Mouse (Mus musculus) cerebellum, adult 11-12 months (tissue): ENCODE data around the gene Cltb.
A peak's percentile ranks its signal among the peaks of the same experiment; 100 is the strongest.

Source experiments
- DNase-seq: peaks from one replicate; pipeline ENCODE4 v3.0.0; 2022

Cltb gene

DNA sequence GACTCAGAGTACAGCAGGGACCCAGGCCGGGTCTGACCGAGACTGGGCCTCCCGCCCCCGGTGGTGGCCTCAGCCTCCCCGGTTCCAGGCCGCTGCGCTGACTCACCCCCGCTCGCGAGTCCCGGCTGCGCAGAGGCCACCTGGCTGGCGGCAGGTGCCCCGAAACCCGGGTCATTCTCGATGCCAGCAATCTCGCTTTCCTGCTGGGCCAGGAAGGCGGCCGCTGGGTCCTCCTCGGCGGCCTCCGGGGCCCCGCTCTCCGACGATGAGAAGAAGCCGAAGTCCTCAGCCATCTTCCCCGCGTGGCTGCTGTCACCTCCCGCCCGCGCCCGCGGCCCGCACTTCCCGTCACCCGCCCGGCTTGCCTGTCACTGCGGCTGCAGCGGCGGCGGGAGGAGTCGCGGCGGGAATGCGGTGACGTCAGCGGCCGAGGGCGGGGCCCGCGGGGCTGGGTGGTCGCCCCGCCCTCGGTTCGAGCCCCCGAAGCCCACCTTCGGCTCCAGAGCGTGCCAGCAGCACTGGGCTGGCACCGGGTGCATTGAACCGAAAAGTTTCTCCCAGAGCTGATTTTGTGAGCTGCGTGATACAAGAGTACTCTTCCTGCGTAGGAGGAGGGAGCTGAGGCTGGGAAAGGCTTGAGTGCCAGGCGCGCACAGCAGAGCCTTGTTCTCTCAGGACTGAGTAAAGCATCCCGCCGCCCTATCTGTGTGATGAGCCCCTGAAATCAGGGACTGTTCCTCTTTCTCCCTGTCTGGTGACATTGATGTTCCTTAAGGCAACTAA lies at the start of gene Cltb:
Gene Cltb, minus strand, starts transcription at position 373 of the 783 bp plus-strand sequence.
- DNase-seq, result peak; percentile 92

DNA sequence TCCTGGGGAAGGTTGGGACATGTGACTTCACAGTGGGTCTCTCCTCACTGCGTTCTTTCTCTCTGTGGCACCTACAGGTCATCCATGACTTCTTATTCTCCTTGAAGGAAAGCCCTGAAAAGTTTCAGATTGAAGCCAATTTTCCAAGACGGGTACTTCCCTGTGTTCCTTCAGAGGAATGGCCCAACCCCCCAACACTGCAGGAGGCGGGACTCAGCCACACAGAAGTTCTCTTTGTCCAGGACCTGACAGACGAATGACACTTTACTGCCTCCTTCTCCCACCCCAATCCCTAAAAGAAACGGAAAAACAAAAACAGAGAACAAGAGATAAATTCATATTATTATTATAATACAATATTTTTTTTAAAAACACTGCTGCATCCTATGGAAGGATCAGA lies 49.7 kb upstream of the Cltb start:
- DNase-seq, result no peak

DNA sequence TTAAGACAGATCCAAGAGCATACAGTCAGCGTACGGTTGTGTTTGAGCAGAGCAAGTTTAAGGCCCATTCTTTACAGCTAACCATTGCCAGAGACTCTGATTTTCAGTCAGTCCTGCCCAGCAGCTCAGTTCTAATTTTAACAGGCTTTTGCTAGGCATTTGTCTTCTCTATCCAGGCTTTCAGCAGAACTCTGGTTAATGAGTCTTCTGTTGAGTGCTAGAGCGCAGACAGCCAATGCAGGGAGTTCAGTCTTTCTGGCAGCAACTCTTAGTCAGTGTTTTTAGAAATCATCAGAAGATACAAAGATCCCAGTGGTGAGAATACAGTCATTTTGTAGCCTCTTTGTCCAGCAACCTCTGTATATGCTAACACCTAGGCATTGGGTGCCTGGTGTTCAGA lies 39.3 kb upstream of the Cltb start:
- DNase-seq, result no peak

DNA sequence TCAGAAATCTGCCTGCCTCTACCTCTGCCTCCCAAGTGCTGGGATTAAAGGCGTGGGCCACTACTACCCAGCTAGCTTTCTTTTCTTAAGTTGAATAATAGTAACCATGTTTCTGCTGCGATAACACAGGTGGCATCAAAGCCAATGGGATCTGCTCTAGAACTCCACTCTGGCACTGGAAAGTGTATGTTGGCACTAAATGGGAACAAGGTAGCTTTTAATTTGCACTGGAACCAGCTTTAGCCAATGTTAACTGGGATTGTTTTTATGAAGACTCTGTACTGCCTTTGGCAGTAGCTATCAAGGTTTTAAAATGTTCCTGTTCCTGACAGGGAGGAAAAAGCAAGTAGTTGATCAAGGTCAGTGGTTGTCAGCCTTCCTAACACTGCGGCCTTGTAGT lies 23.9 kb upstream of the Cltb start:
- no peak for DNase-seq

DNA sequence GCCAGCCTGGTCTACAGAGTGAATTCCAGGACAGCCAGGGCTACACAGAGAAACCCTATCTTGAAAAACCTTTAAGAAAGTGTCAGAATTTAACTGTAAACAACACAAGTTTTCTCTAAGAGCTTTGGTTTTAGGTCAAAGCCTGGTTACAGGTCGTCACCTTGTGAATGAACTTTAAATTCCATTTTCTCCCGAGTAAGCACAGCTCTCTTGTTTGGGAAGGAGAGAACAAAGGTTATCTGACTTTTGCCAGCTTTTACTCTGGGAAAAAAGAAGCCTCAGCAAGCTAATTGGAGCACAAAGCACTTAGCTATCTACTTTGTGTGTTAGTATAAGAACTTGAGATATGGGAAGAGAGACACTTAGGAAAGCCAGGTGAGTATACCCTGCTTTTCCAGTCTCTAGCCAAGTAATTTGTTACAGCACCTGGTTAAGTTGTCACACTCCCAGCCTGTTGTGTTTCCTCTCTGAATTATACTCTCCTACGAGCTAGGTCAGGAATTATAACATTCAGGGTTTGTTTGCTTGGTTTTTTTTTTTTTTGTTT lies 21.7 kb upstream of the Cltb start:
- no peak for DNase-seq

DNA sequence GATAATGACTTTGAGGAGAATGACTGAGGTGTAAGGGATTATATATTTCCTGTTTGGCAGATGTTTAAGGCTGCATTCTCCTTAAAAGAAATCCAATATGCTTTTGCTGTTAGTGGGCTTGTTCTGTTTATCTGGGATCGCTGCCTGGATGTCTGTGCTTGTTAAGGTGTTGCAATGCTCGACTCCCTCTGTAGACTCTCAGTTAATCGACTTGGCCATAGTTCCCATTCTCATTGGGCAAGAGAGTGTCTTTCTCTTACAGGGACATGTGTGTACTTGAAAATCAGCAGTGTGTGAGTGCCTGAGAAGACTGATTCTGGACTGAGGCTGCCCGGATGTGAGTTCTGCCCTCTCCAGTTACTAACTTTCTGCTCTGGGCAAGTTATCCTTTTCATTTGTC lies 18.0 kb upstream of the Cltb start:
- DNase-seq, result no peak

DNA sequence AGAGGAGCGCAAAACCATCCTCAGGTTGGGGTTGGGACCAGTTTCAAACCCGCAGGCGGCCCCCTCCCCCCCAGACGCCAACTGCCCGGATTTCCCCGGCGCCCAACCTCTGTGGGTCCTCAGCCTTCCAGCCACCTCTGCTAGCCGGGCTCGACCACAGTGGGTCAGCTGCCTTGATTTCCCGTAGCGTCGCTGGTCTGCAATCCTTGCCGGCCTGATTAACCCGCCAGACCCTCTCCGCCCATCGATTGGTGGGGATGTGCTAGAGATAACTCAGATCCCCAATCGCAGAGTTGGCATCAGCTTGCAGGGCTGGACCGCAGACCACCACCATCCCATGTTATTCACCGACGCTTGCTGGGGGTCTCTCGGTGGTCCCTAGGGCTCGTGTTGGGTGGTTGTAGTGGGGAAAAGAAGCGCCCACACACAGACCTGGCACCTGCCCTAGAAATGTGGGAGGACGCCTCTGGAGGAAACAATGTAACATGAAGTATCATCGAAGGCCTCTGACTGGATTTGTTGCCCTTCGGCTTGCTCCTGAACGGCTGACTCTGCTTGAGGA lies 10.9 kb upstream of the Cltb start:
- peak; percentile 66 for DNase-seq

DNA sequence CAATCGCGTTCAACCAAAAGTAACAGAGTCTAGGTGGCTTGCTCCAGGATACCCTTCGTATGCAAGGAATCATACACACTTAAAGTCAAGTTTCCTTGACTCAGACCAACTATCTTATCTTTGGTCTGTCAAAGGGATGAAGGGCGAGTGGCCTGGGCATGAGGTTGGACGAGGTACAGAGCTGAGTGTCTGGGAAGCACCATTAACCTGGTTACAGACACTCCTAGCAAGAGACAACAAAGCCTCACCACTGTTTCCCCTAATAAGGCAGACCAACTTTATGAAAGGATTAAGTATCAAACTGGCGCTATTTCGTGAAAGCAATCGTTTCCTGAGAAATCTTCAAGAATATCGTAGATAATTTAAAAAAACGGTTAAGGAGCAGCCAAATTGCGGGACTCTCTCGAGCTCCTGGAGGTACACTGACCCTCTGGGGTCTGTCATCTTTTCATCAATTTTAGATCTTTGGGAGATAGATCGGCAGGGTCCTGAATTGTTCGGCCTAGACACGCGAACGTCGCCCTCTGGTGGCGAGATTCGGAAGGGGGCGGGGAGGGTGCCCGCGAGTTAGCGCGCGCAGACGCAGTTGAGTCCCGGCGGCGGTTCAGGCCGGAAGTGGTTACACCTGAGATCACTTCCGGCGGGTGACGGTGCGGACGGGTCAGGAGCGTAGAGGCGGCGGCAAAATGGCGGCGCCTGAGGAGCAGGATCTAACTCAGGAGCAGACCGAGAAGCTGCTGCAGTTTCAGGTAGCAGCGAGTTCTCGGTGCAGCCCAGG lies 10.2 kb upstream of the Cltb start, which contains the start of gene Faf2:
Gene Faf2, plus strand, starts transcription at position 630 of the 778 bp plus-strand sequence.
- DNase-seq, result peak; percentile 96

DNA sequence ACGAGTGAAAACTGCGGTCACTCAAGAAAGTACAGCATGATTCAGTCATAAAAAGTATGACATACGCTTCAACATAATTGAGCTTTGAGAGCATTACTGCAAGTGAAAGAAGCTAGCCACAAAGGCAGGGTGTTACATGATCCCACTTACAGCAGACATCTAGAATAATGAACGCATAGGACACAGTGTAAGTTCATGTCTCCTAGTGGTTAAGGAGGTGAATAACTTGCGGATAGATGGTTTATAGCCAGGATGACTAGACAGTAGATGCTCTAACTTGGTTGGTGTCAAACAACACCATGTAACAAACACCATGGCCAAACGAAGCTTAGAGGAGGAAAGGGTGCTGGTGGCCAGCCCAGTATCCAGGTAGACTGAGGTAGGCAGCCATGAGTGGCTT lies 5.9 kb upstream of the Cltb start:
- DNase-seq, result no peak

DNA sequence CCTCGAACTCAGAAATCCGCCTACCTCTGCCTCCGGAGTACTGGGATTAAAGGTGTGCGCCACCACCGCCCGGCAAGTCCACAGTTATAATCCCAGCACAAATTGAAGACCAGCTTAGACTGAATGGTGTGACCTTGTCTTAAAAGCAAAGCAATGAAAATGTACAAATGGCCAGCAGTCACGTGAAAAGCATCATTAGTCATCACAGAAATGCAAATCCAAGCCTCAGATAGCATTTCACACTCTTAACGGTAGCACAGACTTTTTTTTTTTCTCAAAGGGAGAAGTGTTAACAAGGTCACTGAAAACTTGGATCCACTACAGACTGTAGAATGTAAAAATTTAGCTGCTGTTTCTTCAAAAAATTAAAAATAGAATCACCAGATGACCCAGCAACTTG lies 5.2 kb upstream of the Cltb start:
- peak; percentile 10 for DNase-seq

DNA sequence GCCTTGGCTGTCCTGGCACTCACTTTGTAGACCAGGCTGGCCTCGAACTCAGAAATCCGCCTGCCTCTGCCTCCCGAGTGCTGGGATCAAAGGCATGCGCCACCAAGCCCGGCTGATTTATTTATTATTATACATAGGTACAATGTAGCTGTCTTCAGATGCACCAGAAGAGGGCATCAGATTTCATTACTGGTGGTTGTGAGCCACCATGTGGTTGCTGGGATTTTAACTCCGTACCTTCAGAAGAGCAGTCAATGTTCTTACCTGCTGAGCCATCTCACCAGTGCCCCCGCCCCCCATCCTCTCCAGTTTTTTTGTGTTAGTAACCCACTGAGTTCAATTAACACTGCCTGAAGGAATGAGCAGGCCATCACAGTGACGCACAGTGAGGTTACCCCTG lies 2.0 kb upstream of the Cltb start:
- DNase-seq, result peak; percentile 36

DNA sequence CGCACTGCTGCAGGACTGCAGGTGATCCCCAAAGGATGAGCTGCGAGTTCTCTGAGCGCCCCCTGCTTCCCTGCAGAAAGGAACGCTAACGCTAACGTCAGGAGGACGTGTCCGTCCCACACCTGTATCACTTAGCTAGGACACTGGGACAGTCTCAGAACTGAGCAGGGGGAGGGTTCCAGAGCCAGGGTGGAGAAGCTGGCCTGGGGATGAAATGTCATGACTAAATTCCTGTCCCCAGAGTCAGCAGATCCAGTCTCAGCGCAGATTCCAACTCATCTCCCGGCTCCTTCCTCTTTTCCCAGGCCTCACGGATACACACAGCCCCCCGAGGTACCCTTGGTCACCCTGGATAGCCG lies 552 bp downstream of the Cltb start:
- no peak for DNase-seq

DNA sequence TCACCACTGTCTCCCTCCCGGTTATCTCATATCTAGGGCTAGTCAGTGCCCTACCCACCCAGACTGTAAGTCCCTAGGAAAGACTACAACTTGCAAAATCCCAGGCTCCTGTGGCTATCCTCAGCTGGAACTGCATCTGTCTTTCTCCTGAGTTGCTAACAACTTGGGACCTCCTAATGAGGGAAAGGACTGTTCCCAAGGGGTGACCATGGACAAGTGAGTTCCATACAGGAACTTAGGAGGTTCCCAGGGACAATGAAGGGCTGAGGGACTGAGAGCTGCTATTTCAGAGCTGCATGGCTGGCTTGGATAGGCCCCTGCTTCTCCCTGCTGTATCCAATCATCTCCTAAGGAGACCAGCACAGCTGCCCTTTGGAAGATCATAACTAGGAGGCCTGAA lies 1.8 kb downstream of the Cltb start:
- peak; percentile 32 for DNase-seq

DNA sequence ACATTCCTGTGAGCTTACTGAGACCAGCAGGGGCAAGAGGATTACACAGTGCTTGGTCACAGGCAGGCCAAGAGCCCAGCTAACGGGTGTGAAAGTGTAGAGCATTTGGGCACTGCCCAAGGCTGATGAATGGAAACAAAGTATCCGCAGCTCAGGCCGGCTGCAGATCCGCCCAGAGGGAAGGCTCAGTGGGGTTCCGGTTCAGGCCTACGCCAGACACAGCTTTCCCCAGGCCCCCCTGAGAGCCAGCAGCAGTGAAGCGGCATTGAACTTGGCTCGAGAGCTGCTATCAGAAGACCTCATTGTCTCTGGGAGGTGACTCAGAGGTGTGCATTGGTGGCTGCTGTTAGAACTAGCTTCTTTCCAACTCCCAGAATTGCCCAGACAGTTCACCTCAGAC lies 2.5 kb downstream of the Cltb start:
- peak; percentile 74 for DNase-seq

DNA sequence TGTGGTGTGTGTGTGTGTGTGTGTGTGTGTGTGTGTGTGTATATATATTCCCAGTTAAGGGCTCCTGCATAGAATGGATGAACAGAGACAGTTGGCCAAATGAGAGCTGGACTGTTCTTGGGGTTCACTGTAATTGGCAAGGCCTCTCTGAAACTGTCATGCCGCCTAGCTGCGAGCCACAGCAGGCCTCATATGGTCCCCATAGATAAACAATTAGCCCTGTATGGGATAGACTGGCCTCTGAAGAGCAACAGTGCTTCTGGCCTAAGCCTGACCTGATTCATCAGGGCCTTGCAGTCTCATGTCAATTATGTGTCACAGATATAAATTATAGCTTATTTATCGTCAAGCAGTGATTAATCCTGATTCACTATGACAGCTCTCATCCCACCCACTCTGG lies 3.1 kb downstream of the Cltb start:
- DNase-seq, result peak; percentile 14

DNA sequence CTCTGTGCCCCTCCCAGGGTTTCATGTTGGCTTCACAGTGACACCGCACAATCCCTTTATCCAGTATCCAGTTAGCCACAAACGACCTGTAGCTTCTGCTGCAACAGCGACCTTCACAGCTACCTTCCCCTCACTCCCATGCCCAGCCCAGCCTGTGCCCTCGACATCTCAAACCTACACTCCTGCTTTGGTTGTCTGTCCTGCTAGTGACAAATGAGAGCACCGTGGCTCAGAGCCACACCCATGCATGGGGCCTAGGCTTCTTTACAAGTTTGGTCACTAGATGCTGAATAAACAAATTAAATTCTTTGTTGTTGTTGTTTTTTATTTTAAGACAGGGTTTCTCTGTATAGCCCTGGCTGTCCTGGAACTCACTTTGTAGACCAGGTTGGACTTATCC lies 3.9 kb downstream of the Cltb start:
- DNase-seq, result peak; percentile 24

DNA sequence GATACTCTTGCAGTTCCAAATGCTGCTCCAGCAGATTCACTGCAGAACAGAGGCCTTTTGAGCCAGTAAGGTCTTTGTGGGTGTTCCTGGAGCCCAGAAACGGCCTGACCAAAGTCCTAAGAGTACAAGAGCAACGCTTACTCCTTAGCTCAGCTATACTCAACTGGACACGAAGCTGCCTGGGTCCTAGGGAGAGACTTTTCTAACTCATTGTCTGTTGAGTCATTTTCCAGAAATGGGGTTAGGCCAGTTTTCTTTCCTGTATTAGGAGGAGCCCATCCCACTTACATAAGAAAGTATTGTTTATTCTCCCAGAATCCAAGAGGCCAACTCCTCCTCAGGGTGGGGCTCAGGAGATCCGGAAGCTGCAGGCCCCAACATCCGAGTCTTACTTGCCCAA lies 5.7 kb downstream of the Cltb start:
- no peak for DNase-seq

DNA sequence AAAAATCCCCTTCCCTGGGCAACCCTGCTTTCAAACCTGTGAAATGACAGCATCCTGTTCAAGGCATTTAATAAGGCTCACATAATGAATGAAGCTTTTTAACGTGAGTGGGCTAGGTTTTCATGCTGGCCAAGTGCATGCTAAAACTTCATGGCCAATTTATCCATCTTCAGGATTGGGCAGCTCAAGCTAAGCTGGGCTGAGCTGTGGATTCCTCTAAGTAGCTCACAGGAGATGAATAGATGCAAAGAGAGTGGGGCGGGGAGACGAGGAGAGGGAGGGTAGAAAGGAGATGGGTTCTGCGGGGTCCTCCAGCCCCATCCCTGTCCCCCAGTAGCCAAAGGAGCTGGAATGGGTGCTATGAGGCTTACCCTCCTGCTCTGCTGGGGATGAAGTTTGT lies 6.9 kb downstream of the Cltb start:
- peak; percentile 6 for DNase-seq

DNA sequence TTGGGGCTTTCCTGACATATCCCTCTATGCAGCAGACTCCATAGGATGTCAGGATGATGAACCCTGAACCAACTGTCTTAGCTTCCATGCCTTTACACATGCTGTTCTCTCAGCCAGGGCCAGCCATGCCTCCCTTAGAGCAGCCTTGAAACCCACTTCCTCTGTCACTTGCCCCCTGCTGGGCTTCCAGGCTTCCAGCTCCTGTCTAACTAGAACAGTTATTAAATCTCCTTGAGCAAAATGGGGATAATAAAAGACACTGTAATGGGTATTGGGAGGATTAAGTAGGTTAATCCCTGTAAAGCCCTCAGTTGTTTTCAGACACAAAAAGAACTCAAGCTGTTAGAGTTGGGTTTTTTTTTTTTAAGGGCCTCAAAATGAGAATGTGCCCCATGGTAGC lies 7.6 kb downstream of the Cltb start:
- DNase-seq, result peak; percentile 22

DNA sequence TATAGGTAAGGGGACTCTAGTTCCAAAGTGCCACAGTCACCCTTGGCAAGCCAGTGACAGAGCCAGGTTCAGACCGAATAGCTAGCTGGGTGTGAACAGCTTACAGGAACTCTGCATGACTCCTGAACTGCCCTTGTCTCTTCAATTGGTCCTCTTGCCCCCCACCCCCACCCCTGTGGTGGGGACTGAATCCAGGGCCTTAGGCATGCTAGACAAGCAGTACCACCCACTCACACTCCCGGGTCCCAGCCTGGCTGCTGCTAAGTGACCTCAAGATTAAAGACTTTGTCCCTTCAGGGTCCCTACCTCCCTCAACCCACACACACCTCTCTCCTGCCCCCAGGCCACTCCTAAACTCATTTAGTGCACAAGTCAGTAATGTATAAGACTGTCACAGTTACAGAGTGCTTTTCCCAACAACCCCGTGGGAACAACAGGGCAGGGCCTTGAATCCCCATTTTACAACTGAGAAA lies 8.5 kb downstream of the Cltb start:
- DNase-seq, result no peak

DNA sequence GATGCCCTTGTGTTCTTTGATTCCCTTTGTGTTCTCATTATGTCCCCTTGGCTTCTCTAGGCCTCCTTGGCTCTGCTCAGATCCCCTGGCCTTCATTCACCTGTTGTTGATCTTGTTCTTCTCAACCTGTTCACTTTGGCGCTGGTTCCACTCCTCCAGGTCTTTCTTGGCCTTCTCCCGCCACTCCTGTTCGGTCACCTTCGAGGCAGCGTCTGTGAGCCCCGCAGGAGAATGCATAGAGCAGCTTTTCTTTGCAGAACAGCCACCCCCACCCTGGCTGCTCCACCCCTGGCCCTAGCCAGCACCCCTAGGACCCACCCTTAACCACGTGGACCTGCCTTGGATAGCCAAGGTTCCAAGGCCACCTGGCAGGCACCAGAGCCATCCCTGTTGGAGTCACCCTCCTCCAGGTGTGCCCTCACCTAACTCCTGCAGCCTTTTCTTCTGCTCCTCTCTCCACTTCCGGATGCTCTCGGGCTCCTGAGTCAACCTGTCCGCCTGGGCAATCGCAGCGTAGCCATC lies 12.5 kb downstream of the Cltb start:
- peak; percentile 64 for DNase-seq

DNA sequence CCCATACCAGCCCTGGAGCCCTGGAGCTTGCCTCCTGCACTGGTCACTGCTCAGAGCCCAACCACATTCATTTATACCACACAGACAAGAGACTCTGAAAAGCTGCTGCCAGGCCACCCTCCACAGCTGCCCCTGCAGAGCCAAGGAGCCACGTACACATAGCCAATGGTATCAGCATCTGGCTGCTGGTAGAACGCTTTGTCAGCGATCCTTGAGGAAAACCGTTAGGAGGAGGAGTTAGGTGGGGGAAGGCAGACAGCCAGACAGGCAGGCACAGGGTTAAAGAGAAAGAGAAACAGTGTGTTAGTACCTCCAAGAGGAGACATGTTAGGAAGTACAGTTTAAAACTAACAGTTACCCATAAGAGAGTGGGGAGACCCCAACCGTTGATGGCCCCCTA lies 14.3 kb downstream of the Cltb start:
- DNase-seq, result no peak

DNA sequence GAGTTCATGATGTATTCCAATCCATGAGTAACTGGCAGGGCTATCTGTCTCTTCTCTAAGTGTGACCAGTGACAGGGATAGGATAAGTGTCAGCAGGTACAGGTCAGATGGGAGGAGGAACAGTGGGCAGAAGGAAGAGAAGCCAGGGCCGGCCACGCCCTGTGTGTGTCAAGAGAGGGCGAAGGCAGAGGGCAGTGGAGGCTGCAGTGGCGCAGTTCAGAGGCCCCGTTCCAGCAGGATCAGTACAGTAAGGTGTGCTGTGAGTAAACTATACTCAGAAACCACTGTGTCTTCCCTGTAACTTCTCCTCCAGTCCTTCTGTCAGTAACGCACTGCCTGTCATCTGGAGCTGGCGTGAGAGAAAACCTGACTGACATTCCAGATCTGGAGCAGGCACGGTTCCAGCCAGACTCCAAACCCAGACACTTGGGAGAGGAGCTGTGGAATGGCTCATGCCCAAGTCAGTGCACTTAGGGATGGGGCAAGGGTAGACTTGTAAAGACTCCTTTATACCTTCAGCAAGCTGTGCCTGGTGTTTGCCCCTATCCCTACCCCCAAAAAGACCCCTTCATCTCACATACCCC lies 14.9 kb downstream of the Cltb start:
- DNase-seq, result no peak
